8 mouse cellular contexts compared by ENCODE assay signal in genomic region chr6:134425216-134425717, GRCm38 (mm10). TPM values are rescaled to one million over a fixed set of nuclear protein-coding genes. Genes with fewer than 3 reads are reported as not detected.
A peak's percentile ranks its signal among the peaks of the same experiment; 100 is the strongest.
DNase-seq lines count a peak whose midpoint lies in the region; ATAC-seq lines count a peak whose summit lies in the region.

No protein-coding gene starts in this region.

- H3K4me3 ChIP-seq in hindbrain, embryonic 16.5 days (ENCODE audit: low read length) = no peak overlapping the region

- peak overlapping the region; percentile 32 for H3K4me2 ChIP-seq in hindbrain, embryonic 16.5 days (ENCODE audit: low read length)

- no peaks in the 10 kb centered on the region for H3K27me3 ChIP-seq in hindbrain, embryonic 16.5 days (replicated peaks; ENCODE audit: control insufficient read depth, insufficient read depth, low read length)

- no peaks in the 10 kb centered on the region for H3K36me3 ChIP-seq in hindbrain, embryonic 16.5 days (ENCODE audit: control insufficient read depth, insufficient read depth, low read length)

- no peaks in the 10 kb centered on the region for H3K9me3 ChIP-seq in hindbrain, embryonic 16.5 days (ENCODE audit: control insufficient read depth, low read length)

- ATAC-seq in hindbrain, embryonic 16.5 days = peak; percentile 90

- no peak overlapping the region for H3K9ac ChIP-seq in hindbrain, embryonic 16.5 days (ENCODE audit: low read depth, low read length)

- DNase-seq in ZHBTc4 (ENCODE audit: low read depth, low spot score) = peak; percentile 81
- DNase-seq in cerebellum, postnatal 25 days = peak; percentile 66 to 76
- peak; percentile 40 to 49 for DNase-seq in gastrocnemius, adult 8-10 months (ENCODE audit: low spot score in 2 of 2)
- peak; percentile 40 to 68 for DNase-seq in layer of hippocampus, postnatal 36 days
- peak; percentile 76 for DNase-seq in lung, postnatal 14 days
- peak; percentile 87 for DNase-seq in retina, embryonic 14.5 days (ENCODE audit: low spot score)
- DNase-seq in spleen, adult 12 weeks (ENCODE audit: low spot score) = no peak

- no peaks in the 10 kb centered on the region for H3K4me1 ChIP-seq in hindbrain, embryonic 16.5 days (ENCODE audit: control insufficient read depth, insufficient read depth, low read depth, low read length)

- 36% methylated on average over 11 of the region's 11 CpGs for WGBS in hindbrain, embryonic 16.5 days

- no peak overlapping the region for H3K27ac ChIP-seq in hindbrain, embryonic 16.5 days (ENCODE audit: low read depth, low read length)

RNA-seq across cellular contexts. Expression of gene Bcl2l14, which starts 29.1 kb away (rescaled TPM):
- not detected for total RNA-seq in gastrocnemius, adult 8-10 months (2022)
- polyA plus RNA-seq in hindbrain, embryonic 16.5 days (2015; fragmentation: Nextera tagmentation; extraction: Ambion mirVana) = 0.07 and 0.10 TPM in 2 replicates
- total RNA-seq in layer of hippocampus, postnatal 36 days (2021) = not detected
